Mouse (Mus musculus): ENCODE measurements around the gene Zfp90. TPM values are rescaled to one million over a fixed set of nuclear protein-coding genes. Genes with fewer than 3 reads are reported as not detected.

Zfp90 gene
- 3.9 TPM for polyA plus RNA-seq (2012; fragmentation: generic; extraction: Trizol)

DNA sequence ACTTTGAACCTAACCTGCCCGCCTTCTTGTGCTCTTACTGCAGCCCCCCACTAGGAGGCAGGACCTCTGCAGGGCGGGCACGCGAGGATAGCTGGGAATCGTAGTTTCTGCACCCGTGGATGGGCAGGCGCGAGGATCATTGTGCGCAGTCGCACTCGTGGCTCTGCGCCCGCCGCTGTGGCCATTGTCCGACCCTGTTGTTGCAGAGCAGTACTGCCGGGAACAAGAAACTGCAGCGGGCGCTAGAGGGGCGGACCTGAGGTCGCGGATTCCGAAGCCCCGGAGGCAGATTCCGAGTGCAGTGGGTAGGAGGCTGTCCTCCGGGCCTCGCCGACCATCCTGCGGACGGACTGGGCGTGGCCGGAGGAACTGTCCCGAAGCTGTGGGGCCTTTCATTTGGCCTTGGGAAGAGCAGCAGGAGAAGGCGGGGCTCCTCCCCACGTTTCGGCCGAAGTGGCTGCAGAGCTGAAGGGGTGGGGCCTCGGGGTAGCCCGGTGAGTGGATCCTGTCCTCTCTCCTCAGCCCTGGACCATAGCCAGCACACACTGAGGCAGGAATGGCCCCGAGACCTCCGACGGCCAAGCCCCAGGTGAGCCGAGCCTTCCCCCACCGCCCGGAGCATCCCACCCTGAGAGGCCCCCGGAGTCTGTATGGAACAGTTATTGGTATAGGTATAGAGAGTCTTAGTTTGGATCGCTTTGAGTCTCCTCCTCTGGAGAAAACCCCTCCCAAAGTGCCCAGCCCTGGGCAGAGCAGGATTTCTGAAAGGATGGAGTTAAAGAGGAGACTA lies at the start of gene Zfp90:
Gene Zfp90, plus strand, starts transcription at position 146 of the 790 bp plus-strand sequence.
- Histone ChIP-seq H3K4me3 (peak within 1 kb of the TSS; percentile 67), H3K4me2 (ENCODE audit: low read depth) (peak within 1 kb of the TSS; percentile 89), H3K36me3 (ENCODE audit: control insufficient read depth, insufficient read depth) (peaks cover 12% of the 10 kb centered on the region), H3K79me2 (ENCODE audit: control insufficient read depth, insufficient read depth) (peaks cover 5% of the 10 kb centered on the region), H3ac (ENCODE audit: control insufficient read depth, insufficient read length) (peak within 1 kb of the TSS; percentile 66), H3K27me3 (ENCODE audit: control insufficient read depth, insufficient read depth, insufficient read length) (no peaks in the 10 kb centered on the region)
- TF ChIP-seq USF1 (IDR thresholded peaks at IDR 0.05; ENCODE audit: low read depth) (no peak), POLR2A (IDR thresholded peaks at IDR 0.05; ENCODE audit: insufficient read length, low read depth) (peak; percentile 52)

GRCm38 (mm10) chr8:106368501-106368900 lies 46.6 kb upstream of the Zfp90 start:
- Histone ChIP-seq H3K27me3 (ENCODE audit: control insufficient read depth, insufficient read depth, insufficient read length) (peaks cover 18% of the 10 kb centered on the region), H3K4me2 (ENCODE audit: low read depth) (no peak overlapping the region), H3K36me3 (ENCODE audit: control insufficient read depth, insufficient read depth) (no peaks in the 10 kb centered on the region), H3K79me2 (ENCODE audit: control insufficient read depth, insufficient read depth) (no peaks in the 10 kb centered on the region), H3K4me3 (no peak overlapping the region), H3ac (ENCODE audit: control insufficient read depth, insufficient read length) (no peak overlapping the region)
- no peak for TF ChIP-seq MYOD1 (IDR thresholded peaks at IDR 0.05; ENCODE audit: control insufficient read depth in 1 of 3, insufficient read length in 2 of 3, low read depth in 2 of 3)
- no peak for TF ChIP-seq USF1 (IDR thresholded peaks at IDR 0.05; ENCODE audit: low read depth)
- no peak for TF ChIP-seq TCF3 (IDR thresholded peaks at IDR 0.05; ENCODE audit: insufficient read length, low read depth)
- no peak for TF ChIP-seq CEBPB (IDR thresholded peaks at IDR 0.05; ENCODE audit: insufficient read depth, poor library complexity, severe bottlenecking)
- no peak for TF ChIP-seq TCF12 (IDR thresholded peaks at IDR 0.05; ENCODE audit: insufficient read depth, poor library complexity, severe bottlenecking)
- TF ChIP-seq MAX (IDR thresholded peaks at IDR 0.05; ENCODE audit: low read depth), result no peak
- no peak for TF ChIP-seq REST (IDR thresholded peaks at IDR 0.05; ENCODE audit: insufficient read depth, insufficient read length)
- TF ChIP-seq POLR2A (IDR thresholded peaks at IDR 0.05; ENCODE audit: insufficient read length, low read depth), result no peak
- no peak for TF ChIP-seq SRF (IDR thresholded peaks at IDR 0.05; ENCODE audit: control insufficient read depth, insufficient read length, low read depth)
- no peak for TF ChIP-seq POLR2AphosphoS2 (IDR thresholded peaks at IDR 0.05; ENCODE audit: insufficient read length, low read depth)

DNA sequence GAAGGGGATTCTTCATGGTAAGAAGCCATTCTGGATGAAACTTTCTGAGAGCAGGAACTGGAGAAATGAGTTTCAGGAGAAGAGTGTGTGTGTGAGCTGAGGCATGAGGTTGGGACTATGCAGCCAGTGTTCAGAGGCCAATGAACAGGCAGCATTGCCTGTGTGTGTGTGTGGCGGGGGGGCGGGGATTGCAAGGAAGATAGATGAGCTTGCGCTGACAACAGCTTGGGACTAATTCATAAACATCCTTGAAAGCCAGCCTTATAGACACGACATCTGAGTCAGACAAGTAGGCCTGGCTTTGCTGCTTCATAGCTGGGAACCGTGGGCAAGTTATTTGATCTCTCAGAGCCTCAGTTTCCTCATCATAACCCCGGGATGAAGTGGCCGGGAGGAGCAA lies 46.1 kb upstream of the Zfp90 start:
- no peaks in the 10 kb centered on the region for H3K79me2 ChIP-seq (ENCODE audit: control insufficient read depth, insufficient read depth)
- no peak overlapping the region for H3ac ChIP-seq (ENCODE audit: control insufficient read depth, insufficient read length)
- TF ChIP-seq MYOD1 (IDR thresholded peaks at IDR 0.05; ENCODE audit: control insufficient read depth in 1 of 3, insufficient read length in 2 of 3, low read depth in 2 of 3), result no peak
- H3K4me2 ChIP-seq (ENCODE audit: low read depth), result no peak overlapping the region
- peaks cover 18% of the 10 kb centered on the region for H3K27me3 ChIP-seq (ENCODE audit: control insufficient read depth, insufficient read depth, insufficient read length)
- H3K36me3 ChIP-seq (ENCODE audit: control insufficient read depth, insufficient read depth), result no peaks in the 10 kb centered on the region
- H3K4me3 ChIP-seq, result no peak overlapping the region

- Histone ChIP-seq H3K4me2 (ENCODE audit: low read depth) (no peak overlapping the region), H3K79me2 (ENCODE audit: control insufficient read depth, insufficient read depth) (no peaks in the 10 kb centered on the region), H3ac (ENCODE audit: control insufficient read depth, insufficient read length) (no peak overlapping the region), H3K4me3 (no peak overlapping the region), H3K36me3 (ENCODE audit: control insufficient read depth, insufficient read depth) (no peaks in the 10 kb centered on the region), H3K27me3 (ENCODE audit: control insufficient read depth, insufficient read depth, insufficient read length) (peaks cover 5% of the 10 kb centered on the region)
- no peak for TF ChIP-seq TCF3 (IDR thresholded peaks at IDR 0.05; ENCODE audit: insufficient read length, low read depth)
- TF ChIP-seq SRF (IDR thresholded peaks at IDR 0.05; ENCODE audit: control insufficient read depth, insufficient read length, low read depth), result no peak
- no peak for TF ChIP-seq CEBPB (IDR thresholded peaks at IDR 0.05; ENCODE audit: insufficient read depth, poor library complexity, severe bottlenecking)
- TF ChIP-seq REST (IDR thresholded peaks at IDR 0.05; ENCODE audit: insufficient read depth, insufficient read length), result no peak
- no peak for TF ChIP-seq MYOG (IDR thresholded peaks at IDR 0.05; ENCODE audit: control insufficient read depth in 1 of 3, insufficient read depth in 1 of 3, insufficient read length in 2 of 3, low read depth in 2 of 3)
- no peak for TF ChIP-seq E2F4 (IDR thresholded peaks at IDR 0.05; ENCODE audit: insufficient read depth)
- TF ChIP-seq MYOD1 (IDR thresholded peaks at IDR 0.05; ENCODE audit: control insufficient read depth in 1 of 3, insufficient read length in 2 of 3, low read depth in 2 of 3), result no peak
- TF ChIP-seq MAX (IDR thresholded peaks at IDR 0.05; ENCODE audit: low read depth), result no peak
- TF ChIP-seq POLR2A (IDR thresholded peaks at IDR 0.05; ENCODE audit: insufficient read length, low read depth), result no peak
- no peak for TF ChIP-seq POLR2AphosphoS2 (IDR thresholded peaks at IDR 0.05; ENCODE audit: insufficient read length, low read depth)
Observed at GRCm38 (mm10) chr8:106375957-106376356, 39.2 kb upstream of the Zfp90 start.

- H3K4me3 ChIP-seq, result no peak overlapping the region
- no peaks in the 10 kb centered on the region for H3K36me3 ChIP-seq (ENCODE audit: control insufficient read depth, insufficient read depth)
- no peaks in the 10 kb centered on the region for H3K79me2 ChIP-seq (ENCODE audit: control insufficient read depth, insufficient read depth)
- no peak for TF ChIP-seq CEBPB (IDR thresholded peaks at IDR 0.05; ENCODE audit: insufficient read depth, poor library complexity, severe bottlenecking)
- no peak for TF ChIP-seq SRF (IDR thresholded peaks at IDR 0.05; ENCODE audit: control insufficient read depth, insufficient read length, low read depth)
- no peak for TF ChIP-seq MYOD1 (IDR thresholded peaks at IDR 0.05; ENCODE audit: control insufficient read depth in 1 of 3, insufficient read length in 2 of 3, low read depth in 2 of 3)
- TF ChIP-seq POLR2AphosphoS2 (IDR thresholded peaks at IDR 0.05; ENCODE audit: insufficient read length, low read depth), result no peak
- no peak for TF ChIP-seq USF1 (IDR thresholded peaks at IDR 0.05; ENCODE audit: low read depth)
- TF ChIP-seq E2F4 (IDR thresholded peaks at IDR 0.05; ENCODE audit: insufficient read depth), result no peak
- TF ChIP-seq TCF12 (IDR thresholded peaks at IDR 0.05; ENCODE audit: insufficient read depth, poor library complexity, severe bottlenecking), result no peak
- TF ChIP-seq TCF3 (IDR thresholded peaks at IDR 0.05; ENCODE audit: insufficient read length, low read depth), result no peak
- no peak for TF ChIP-seq MYOG (IDR thresholded peaks at IDR 0.05; ENCODE audit: control insufficient read depth in 1 of 3, insufficient read depth in 1 of 3, insufficient read length in 2 of 3, low read depth in 2 of 3)
- TF ChIP-seq MAX (IDR thresholded peaks at IDR 0.05; ENCODE audit: low read depth), result no peak
- no peak for TF ChIP-seq POLR2A (IDR thresholded peaks at IDR 0.05; ENCODE audit: insufficient read length, low read depth)
- TF ChIP-seq REST (IDR thresholded peaks at IDR 0.05; ENCODE audit: insufficient read depth, insufficient read length), result no peak
- no peak overlapping the region for H3ac ChIP-seq (ENCODE audit: control insufficient read depth, insufficient read length)
- peaks cover 3% of the 10 kb centered on the region for H3K27me3 ChIP-seq (ENCODE audit: control insufficient read depth, insufficient read depth, insufficient read length)
- no peak overlapping the region for H3K4me2 ChIP-seq (ENCODE audit: low read depth)
Observed at GRCm38 (mm10) chr8:106376862-106377261, 38.3 kb upstream of the Zfp90 start.

All from myocyte (in vitro differentiated cells).